Mouse (Mus musculus): ENCODE measurements around the gene Pigo. TPM values are rescaled to one million over a fixed set of nuclear protein-coding genes. Genes with fewer than 3 reads are reported as not detected.

The Pigo gene
- polyA plus RNA-seq (2016; fragmentation: Nextera tagmentation; extraction: Ambion mirVana) = 22.2 and 24.4 TPM in 2 replicates

DNA sequence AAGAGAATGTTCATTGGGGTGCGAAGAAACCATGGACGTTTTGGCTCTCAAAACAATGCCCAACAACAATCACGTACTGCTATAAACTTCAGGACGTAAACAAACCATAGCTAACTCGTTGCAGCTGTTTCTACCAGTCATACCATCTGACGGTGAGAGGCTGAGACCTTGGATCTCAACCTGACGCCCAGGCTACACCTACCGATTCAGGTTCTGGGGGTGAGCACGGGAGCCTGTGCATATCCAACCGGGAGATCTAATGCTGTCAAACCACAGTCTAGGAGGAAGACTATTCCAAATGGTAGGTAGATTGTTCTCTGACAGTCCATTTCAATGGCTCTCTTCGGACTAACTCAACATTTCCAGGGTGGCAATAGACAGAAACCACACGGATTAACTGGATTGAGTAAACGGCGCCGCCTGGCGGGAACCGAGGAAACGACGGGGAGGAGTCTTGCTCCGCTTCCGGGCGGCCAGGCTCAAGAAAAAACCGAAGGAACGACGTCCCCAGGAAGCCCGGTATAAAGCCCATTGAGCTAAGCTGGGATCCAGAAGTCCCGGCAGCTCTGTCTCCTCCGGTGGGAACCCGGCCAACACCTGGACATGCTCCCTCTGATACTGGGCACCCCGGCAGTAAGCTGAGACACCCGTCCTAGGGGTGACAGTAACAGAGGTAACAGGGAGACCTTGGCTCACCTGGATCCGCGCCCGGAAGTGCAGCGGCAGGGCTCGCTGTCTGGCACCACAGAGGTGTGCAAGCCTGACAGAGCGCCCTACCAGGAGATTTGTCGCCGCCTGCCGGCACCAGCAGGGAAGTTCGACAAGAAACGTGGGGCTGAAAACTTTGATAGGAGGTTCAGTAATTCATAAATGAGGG is at the start of gene Pigo:
Gene Pigo, minus strand, starts transcription at position 736 of the 877 bp plus-strand sequence.
- H3K4me1 ChIP-seq = peaks cover 21% of the 10 kb centered on the region
- no peaks in the 10 kb centered on the region for H3K27me3 ChIP-seq (ENCODE audit: poor library complexity, severe bottlenecking)
- H3K4me3 ChIP-seq = peak within 1 kb of the TSS; percentile 65
- peak within 1 kb of the TSS; percentile 87 for H3K27ac ChIP-seq
- DNase-seq (ENCODE audit: extremely low spot score, low spot score) = peak; percentile 89
- 10% methylated on average over 42 of the region's 42 CpGs for WGBS
- H3K36me3 ChIP-seq (replicated peaks) = peaks cover 77% of the 10 kb centered on the region
- H3K9me3 ChIP-seq = no peaks in the 10 kb centered on the region

DNA sequence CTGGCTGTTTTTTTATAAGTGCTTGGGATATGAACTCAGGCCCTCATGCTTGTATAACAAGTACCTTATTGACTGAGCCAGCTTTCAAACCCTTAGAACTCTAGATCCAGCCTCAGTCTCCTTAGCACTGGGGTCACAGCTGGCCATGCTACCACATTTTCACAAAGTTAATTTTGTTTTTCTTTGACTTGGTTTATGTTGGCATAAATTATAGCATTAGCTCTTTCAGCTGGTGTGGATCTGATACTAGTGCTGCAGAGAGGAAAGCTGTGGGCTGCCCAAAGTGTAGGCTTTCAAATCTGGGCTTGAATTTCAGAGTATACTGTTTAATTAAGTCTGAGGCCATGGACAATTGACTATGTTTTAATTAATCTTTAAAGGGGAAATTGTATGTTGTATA is 49.3 kb upstream of the Pigo start:
- no peak overlapping the region for H3K4me3 ChIP-seq
- H3K4me1 ChIP-seq = no peaks in the 10 kb centered on the region
- H3K27me3 ChIP-seq (ENCODE audit: poor library complexity, severe bottlenecking) = no peaks in the 10 kb centered on the region
- H3K9me3 ChIP-seq = no peaks in the 10 kb centered on the region
- no peaks in the 10 kb centered on the region for H3K36me3 ChIP-seq (replicated peaks)
- no peak for DNase-seq (ENCODE audit: extremely low spot score, low spot score)
- H3K27ac ChIP-seq = no peak overlapping the region

DNA sequence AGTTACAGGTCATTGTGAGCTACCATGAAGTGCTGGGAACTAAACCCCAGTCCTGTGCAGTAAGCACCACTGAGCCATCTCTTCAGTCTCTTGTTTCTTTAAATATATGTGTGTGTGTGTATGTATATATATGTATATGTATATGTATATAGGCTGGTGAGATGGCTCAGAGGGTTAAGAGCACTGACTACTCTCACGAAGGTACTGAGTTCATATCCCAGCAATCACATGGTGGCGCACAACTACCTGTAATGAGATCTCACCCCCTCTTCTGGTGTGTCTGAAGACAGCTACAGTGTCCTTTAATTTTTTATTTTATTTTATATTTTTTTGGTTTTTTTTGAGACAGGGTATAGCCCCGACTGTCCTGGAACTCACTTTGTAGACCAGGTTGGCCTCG is 39.9 kb upstream of the Pigo start:
- no peaks in the 10 kb centered on the region for H3K36me3 ChIP-seq (replicated peaks)
- H3K27ac ChIP-seq = no peak overlapping the region
- peaks cover 4% of the 10 kb centered on the region; the same call in 1 of the 2 replicates for H3K4me1 ChIP-seq
- peaks cover 8% of the 10 kb centered on the region; the same call in 1 of the 2 replicates for H3K27me3 ChIP-seq (ENCODE audit: poor library complexity, severe bottlenecking)
- whole genome bisulfite sequencing = 97% methylated on average over 4 of the region's 4 CpGs
- no peak for DNase-seq (ENCODE audit: extremely low spot score, low spot score)
- H3K4me3 ChIP-seq = no peak overlapping the region
- H3K9me3 ChIP-seq = no peaks in the 10 kb centered on the region

DNA sequence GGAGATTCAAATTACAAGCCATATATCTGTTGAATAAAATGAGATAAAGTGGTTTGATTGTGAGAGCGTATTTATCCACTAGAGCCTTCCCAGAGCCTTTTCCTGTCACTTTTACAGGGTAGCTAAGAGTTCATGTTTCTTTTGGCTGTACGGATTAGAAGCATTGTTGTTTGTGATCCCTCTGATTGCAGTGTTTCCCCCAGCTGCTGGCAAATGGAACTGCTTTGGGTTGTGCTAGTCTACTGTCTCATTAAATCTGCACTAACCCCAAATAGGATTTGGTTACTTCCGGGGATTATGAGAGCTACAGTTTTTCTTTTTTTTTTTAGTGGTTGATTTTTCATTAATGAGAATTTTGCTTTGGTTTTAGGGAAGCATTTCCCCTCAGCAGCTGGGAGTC is 34.7 kb upstream of the Pigo start:
- peak overlapping the region; percentile 82; the same call in 1 of the 2 replicates for H3K4me3 ChIP-seq
- no peaks in the 10 kb centered on the region for H3K9me3 ChIP-seq
- H3K27me3 ChIP-seq (ENCODE audit: poor library complexity, severe bottlenecking) = peaks cover 36% of the 10 kb centered on the region
- H3K27ac ChIP-seq = no peak overlapping the region
- peaks cover 24% of the 10 kb centered on the region for H3K4me1 ChIP-seq
- DNase-seq (ENCODE audit: extremely low spot score, low spot score) = no peak
- no peaks in the 10 kb centered on the region for H3K36me3 ChIP-seq (replicated peaks)
- 61% methylated on average over 3 of the region's 3 CpGs for WGBS

DNA sequence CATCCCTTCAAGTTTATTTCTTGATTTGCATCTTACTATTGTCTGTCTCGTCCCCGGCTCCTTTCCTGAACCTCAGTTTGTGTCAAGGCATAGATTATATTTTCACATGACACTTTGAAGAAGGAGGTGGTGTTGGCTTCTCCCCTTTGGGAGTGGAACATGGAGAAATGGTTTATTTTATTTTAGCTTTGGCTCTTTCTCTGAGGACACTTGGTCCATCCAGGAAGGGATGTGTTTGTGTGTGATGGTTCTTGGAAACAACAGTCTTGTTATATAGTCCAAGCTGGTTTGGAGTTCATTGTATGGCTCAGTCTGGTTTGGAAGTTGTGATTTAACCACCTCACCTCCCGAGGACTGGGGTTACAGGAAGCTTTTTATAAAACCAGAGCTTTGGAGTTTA is 34.1 kb upstream of the Pigo start:
- no peak for DNase-seq (ENCODE audit: extremely low spot score, low spot score)
- H3K27ac ChIP-seq = peak overlapping the region; percentile 92

DNA sequence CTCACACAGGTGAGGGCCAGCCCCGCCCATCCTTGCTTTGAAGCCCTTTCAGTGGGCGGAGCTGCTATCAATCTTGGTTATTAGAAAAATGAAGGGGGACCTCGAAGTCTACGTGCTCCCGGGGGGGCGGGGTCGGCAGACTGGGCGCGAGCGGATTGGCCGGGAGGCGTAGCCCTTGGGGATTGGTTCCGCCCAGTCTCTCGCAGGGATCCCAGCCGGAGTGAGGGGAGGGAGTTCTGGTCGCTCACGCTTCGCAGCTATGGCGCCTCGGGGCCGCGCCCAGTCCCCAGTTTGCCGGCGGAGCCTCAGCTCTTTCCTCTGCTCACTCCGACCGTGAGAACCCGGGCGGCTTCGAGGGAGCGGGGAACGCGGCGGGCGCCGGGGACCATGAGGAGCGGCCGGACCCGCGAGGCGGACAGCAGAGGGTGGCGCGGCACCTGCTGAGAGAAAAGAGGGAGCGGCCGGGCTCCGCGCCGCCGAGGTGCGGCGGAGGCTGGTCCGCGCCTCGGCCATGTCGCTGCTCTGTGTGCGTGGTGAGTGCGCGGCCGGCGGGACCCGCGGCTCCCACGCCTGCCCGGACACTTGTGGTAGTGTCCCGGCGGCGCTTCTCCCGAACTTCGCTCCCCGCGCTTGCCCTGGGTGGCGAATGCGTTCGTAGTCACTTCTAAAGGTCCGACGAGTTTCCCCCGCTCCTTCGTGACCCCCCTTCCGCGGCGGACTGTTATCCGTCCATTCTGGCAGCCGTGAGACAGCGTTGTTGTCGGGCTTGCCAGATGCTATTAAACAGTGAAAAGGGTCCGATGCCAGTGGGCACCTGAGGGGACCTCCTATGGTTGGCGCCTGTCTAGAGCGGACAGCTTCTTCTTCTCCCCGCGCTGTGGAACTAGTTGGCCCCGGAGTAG is 33.4 kb upstream of the Pigo start, which contains the start of gene Unc13b:
Gene Unc13b, plus strand, starts transcription at position 201 of the 902 bp plus-strand sequence.
- WGBS = under 1% methylated on average over 90 of the region's 90 CpGs
- no peaks in the 10 kb centered on the region for H3K36me3 ChIP-seq (replicated peaks)
- peaks cover 36% of the 10 kb centered on the region for H3K27me3 ChIP-seq (ENCODE audit: poor library complexity, severe bottlenecking)
- peaks cover 24% of the 10 kb centered on the region for H3K4me1 ChIP-seq
- peak within 1 kb of the TSS; percentile 92 for H3K27ac ChIP-seq
- peak within 1 kb of the TSS; percentile 82 for H3K4me3 ChIP-seq
- DNase-seq (ENCODE audit: extremely low spot score, low spot score) = peak; percentile 94
- H3K9me3 ChIP-seq = no peaks in the 10 kb centered on the region

More for the DNA sequence above, 34.1 kb upstream of the Pigo start:
- Histone ChIP-seq H3K9me3 (no peaks in the 10 kb centered on the region), H3K27me3 (ENCODE audit: poor library complexity, severe bottlenecking) (peaks cover 36% of the 10 kb centered on the region), H3K4me3 (peak overlapping the region; percentile 82), H3K36me3 (replicated peaks) (no peaks in the 10 kb centered on the region), H3K4me1 (peaks cover 24% of the 10 kb centered on the region)
- WGBS = 47% methylated on average over 3 of the region's 3 CpGs

DNA sequence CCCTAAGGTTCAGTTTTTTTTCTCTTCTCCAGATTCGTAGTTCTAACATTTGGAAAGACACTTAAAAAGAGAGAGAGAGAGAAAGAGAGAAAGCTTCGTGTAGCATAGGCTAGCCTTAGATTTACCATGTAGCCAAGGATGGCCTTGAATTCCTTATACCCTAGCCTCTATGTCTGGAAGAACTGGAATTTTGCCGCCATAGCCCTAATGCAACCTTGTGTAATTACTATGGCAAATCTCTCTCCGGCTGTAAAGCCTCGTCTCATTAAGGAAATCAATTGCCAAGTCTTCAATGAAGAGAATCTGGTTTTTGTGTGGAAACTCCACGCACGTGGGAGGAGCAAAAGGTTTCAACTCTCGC is 32.8 kb upstream of the Pigo start:
- peaks cover 24% of the 10 kb centered on the region for H3K4me1 ChIP-seq
- peak overlapping the region; percentile 92 for H3K27ac ChIP-seq
- DNase-seq (ENCODE audit: extremely low spot score, low spot score) = no peak
- no peaks in the 10 kb centered on the region for H3K9me3 ChIP-seq
- 20% methylated on average over 8 of the region's 8 CpGs for WGBS
- no peaks in the 10 kb centered on the region for H3K36me3 ChIP-seq (replicated peaks)
- H3K27me3 ChIP-seq (ENCODE audit: poor library complexity, severe bottlenecking) = peaks cover 36% of the 10 kb centered on the region
- H3K4me3 ChIP-seq = peak overlapping the region; percentile 82

DNA sequence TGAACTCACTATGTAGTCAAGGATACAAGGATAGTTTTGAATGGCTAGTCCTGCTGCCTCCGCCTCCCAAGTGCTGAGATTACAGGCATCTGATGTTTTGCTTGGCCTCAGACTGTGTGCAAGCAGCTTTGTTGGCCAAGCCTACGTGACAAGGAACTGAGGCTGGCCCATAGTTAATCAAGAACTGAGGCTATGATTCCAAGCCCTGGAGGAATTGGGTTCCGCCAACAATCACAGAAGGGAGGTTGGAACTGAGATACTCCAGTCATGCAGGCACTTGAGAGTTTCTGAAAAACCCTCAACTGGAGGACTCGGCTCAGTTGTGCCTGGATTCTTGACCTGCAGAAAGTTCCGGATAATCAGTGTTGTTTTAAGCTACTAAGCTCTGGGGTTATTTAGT is 32.0 kb upstream of the Pigo start:
- Histone ChIP-seq H3K9me3 (no peaks in the 10 kb centered on the region), H3K4me3 (no peak overlapping the region), H3K4me1 (peaks cover 24% of the 10 kb centered on the region), H3K27me3 (ENCODE audit: poor library complexity, severe bottlenecking) (peaks cover 36% of the 10 kb centered on the region), H3K36me3 (replicated peaks) (no peaks in the 10 kb centered on the region), H3K27ac (no peak overlapping the region)
- DNase-seq (ENCODE audit: extremely low spot score, low spot score) = no peak
- WGBS = 90% methylated on average over 5 of the region's 5 CpGs

DNA sequence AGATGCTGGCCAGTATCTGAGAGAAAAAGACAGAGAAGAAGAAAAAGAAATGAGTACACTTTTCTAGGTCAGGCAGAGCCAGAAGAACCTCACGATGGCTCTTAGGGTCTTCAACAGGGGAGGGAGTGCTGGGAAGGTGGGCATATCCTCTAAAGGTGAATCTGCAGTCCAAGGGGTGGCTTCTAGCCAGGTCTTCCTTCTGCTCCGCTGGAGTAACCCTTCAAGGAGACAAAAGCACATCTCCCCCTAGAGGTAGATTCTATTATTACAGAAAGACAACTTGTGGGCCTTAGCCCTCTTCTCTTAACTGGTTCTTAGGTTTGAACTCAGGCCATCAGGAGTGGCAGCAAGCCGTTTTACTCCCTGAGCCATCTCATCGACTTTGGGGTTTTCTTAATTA is 27.0 kb upstream of the Pigo start:
- peaks cover 3% of the 10 kb centered on the region for H3K27me3 ChIP-seq (ENCODE audit: poor library complexity, severe bottlenecking)
- no peaks in the 10 kb centered on the region for H3K36me3 ChIP-seq (replicated peaks)
- H3K9me3 ChIP-seq = no peaks in the 10 kb centered on the region
- H3K27ac ChIP-seq = no peak overlapping the region
- 12% methylated on average over 4 of the region's 4 CpGs for WGBS
- no peak for DNase-seq (ENCODE audit: extremely low spot score, low spot score)
- no peak overlapping the region for H3K4me3 ChIP-seq
- peaks cover 8% of the 10 kb centered on the region for H3K4me1 ChIP-seq

DNA sequence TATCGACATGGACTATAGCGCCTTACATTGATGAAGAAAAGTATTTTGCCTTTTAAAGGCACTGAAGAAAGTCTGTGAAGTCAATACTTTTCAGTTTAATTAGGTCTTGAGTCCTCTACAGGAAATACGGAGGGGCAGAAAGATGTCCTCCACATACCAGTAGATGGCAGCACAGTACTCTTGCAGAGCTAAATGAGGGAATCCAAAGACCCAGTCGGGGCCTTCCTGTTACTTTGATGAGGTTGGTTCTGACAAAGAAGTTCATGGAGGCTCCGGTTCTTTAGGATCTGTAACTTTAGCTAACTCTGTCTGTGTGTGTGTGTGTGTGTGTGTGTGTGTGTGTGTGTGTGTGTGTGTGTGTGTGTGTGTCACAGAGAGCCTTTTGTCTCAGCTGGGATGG is 21.6 kb upstream of the Pigo start:
- peaks cover 54% of the 10 kb centered on the region for H3K4me1 ChIP-seq
- H3K27me3 ChIP-seq (ENCODE audit: poor library complexity, severe bottlenecking) = no peaks in the 10 kb centered on the region
- DNase-seq (ENCODE audit: extremely low spot score, low spot score) = peak; percentile 55
- H3K4me3 ChIP-seq = peak overlapping the region; percentile 25; the same call in 1 of the 2 replicates
- H3K9me3 ChIP-seq = no peaks in the 10 kb centered on the region
- WGBS = 13% methylated on average over 5 of the region's 5 CpGs
- peak overlapping the region; percentile 72 for H3K27ac ChIP-seq
- no peaks in the 10 kb centered on the region for H3K36me3 ChIP-seq (replicated peaks)

DNA sequence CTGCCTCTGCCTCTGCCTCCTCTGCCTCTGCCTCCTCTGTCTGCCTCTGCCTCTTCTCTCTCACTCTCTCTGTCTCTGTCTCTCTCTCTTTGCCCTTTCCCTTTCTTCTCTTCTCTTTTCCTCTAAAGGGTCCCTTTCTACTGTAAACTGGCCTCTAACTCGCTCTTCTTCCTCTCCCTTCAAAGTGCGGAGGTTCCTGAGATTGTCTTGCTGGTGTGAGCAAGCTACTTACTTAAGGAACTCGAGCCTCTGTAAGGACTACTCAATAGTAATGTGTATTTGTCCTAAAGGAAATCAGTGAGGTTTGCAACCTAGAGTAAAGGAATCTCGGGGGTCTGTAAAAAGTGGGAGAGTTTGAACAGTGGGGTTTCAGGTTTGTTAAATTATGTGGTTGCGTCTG is 21.0 kb upstream of the Pigo start:
- Histone ChIP-seq H3K27ac (no peak overlapping the region), H3K4me1 (peaks cover 53% of the 10 kb centered on the region), H3K36me3 (replicated peaks) (no peaks in the 10 kb centered on the region), H3K9me3 (no peaks in the 10 kb centered on the region), H3K4me3 (peak overlapping the region; percentile 64), H3K27me3 (ENCODE audit: poor library complexity, severe bottlenecking) (no peaks in the 10 kb centered on the region)
- 61% methylated on average over 5 of the region's 5 CpGs for WGBS
- DNase-seq (ENCODE audit: extremely low spot score, low spot score) = no peak

DNA sequence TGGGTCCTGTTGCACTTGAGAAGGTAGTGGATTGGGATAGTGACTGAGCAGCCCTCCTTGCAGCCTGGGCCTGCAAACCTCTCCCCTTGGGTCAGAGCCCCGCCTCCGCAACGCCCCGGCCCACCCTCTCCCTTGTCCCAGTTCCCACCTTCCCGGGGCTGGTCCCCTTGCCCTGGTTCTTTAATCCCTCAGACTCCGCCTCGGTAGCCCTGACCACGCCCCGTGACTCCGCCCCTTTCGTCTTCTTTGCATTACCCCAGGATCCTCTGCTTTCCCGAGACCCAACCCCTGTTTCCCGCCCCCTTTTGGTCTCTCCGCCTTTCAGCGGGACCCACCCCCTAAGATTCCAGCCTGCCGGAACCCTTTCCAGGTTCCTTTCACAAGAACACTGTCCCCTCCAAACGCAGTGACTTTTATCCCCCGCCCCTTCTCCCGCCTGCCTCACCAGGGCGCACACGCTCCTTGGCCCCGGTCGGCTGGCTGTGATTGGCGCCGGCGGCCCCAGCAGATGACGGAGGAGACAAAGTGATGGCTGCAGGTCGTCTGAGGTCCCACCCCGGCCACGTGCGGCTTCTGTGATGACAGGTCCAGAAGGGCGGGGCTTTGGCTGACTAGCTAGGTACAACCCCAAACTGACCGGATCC is 20.2 kb upstream of the Pigo start, which contains the start of gene Fam214b:
Gene Fam214b, minus strand, starts transcription at position 562 of the 644 bp plus-strand sequence.
- whole genome bisulfite sequencing = under 1% methylated on average over 33 of the region's 33 CpGs
- Histone ChIP-seq H3K27ac (peak within 1 kb of the TSS; percentile 93), H3K4me3 (peak within 1 kb of the TSS; percentile 64), H3K27me3 (ENCODE audit: poor library complexity, severe bottlenecking) (no peaks in the 10 kb centered on the region), H3K4me1 (peaks cover 60% of the 10 kb centered on the region), H3K9me3 (no peaks in the 10 kb centered on the region), H3K36me3 (replicated peaks) (no peaks in the 10 kb centered on the region)
- peak; percentile 100 for DNase-seq (ENCODE audit: extremely low spot score, low spot score)

All from forebrain, embryonic 10.5 days (tissue).